Mouse (Mus musculus) left cerebral cortex, adult 11 months (tissue): ENCODE data around the gene Lekr1.

ENCODE experiments used
- DNase-seq: peaks from one replicate; pipeline ENCODE4 v3.0.0; 2022; ENCODE audit warnings: low spot score

Gene Lekr1

DNA sequence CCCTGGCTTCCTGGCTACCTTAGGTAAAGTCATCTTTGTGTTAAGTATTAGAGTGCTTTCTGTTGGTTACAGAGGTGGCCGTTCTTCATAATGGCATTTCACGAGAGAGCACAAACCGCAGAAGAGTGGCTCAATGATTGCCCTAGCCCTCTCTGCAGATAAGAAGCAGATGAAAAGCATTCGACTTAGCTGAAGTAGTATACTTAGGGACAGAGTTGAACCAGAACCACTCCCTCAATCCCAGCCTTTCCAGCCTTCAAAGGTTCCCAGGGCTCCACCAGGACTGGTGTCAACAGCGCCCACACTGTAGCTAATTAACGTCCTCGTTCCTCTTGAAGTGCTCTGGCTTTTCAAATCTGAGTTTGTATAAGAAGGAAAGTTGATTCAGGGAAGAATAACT lies 166.4 kb downstream of the Lekr1 start:
- DNase-seq = no peak

DNA sequence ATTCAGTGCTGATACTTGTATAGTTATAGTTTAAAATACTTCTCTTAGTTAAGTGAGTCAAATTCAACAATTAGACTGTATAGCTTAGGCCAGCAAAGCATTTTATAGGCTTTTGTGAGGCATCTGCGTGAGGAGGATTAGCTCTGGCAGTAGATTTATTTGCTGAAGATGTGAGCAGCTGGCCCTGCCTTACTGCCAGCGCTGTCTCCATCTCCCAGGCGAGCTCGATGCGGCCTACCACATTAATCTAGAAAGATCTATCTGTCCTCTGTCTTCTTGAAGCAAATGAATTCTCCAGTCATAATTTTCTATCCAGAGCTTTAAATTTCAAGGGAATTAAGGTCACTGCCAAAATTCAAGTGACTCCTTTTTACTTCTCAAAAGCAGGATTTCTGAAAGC lies 170.4 kb downstream of the Lekr1 start:
- no peak for DNase-seq

DNA sequence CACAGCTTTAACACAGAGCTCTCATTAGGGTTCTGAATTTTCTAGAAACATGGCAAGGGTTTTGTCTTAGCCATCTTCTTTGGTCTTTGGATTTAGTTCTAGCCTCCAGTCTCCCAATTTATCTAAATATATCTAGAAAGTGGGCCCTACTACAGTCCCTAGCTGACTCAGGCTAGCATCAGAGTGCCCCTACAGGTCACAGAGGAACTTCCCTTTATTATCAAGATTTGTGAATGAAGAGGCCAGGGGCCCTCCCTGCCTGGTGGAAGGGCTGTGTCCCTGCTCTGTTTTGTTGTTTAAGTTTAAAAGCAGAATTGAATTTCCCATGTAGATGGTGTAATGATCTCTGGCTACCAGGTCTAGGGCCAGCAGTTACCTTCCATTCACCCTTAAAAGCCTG lies 173.6 kb downstream of the Lekr1 start:
- no peak for DNase-seq

DNA sequence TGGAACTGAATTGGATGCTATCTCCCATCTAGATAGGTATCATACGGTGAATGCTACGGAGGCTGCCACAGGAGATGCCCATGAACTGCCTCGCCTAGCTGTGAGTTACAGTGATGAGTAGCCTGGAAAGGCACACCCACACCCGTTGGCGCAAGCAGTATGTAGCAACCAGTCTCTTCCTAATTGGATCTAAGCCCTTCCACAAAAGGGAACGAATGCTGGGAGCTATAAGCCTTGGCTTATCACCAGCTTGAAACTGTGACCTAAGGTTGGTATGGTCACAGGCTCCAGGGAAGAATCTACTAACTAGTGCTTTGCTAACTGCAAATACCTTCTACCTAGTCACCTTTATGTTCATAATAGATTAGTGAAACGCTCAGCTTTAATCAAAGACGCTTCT lies 175.1 kb downstream of the Lekr1 start:
- DNase-seq = no peak

DNA sequence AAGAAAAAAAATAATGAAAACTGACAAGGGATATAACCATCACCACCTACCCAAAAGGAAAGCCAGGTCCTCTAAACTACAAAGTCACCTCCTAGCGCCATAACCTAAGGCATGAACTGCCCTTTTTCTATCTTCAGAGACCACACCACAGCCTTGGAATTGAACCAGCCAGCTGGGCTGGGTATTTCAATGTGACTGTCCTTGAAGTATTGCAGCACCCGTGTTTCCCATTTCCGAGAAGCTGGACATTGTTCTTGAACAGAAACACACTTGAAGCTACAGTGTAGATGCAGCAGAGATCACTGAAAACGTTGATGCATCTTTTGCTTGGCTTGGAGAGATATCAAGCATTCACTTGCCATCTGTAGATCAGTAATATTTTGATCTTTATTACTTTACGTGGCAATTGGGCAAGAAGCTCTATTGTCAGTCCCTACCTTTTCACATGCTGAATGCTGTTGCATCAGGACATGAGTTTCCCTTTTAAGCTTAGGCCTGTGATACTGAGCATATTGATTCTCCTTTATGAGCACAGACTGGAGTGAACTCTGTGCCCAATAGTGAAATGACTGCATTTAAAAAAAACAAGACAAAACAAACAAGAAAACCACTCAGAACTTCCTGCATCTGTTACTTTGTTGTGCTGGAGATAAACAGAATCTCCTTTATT lies 176.6 kb downstream of the Lekr1 start:
- DNase-seq = no peak

DNA sequence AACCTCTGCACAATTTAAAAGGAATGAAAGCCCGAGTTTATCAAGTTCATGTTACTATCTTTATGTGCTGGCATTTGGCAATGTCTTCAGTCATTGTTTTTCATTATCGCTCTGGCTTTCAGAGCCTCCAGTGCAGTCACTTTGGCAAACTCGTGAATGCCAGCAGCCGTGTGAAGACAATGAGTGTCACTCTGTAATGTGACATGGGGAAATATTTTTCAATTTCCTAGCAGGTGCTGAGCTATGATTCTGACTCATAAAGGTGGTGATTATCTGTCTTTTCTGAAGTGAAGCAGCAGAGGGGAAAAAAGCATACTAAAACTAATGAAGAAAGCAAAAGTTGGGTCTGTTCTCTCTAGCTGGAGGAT lies 177.1 kb downstream of the Lekr1 start:
- no peak for DNase-seq

DNA sequence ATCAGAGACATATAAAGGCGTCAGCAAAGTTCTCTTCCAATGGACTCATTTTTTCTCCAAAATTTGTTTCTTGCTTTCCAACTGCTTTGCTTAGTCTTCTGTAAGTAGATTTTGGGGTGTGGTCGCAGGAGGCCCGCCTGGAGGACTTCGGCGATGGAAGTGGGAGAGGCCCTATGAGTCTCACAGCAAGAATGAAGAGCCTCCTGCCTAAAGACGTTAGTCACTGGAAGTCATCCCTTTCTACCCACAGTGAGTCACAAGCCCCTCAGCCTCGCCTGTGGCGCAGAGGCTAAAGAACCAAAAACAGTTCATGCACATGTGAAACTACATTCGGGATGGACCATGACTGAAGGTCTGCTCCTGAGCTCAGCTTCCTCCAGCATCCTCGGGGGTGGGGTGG lies 178.3 kb downstream of the Lekr1 start:
- no peak for DNase-seq

DNA sequence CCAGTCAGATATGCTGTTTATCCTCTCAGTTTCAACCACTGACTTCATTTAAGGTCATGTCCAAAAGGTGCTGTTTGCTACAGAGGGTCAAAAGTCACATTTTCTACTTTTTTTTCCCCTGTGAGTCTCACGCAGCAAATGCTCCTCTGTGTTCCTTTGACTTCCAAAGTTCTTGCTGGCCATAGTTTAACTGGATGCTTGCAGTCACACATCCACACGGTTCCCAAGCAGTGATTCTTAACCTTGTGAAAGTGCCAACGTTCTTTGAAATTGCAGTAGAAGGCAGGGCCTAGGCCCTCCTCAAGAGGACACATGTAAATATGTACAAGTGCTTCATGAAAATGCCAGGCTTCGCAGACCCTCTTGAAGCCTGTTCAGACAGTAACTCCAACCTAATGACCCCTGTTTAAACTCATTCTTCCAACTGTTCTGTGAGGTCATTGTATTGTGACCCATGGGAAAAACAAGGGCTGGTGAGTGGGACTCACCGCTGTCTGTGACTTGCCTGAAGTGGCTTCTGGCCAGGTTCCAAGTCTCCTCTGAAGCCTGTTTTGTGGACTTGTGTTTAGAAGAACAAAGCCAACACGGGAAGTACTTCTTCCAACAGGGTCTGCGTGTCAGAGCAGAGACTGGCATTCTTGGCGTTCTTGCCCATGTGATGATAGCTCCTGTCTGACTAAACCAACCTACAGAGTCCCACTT lies 179.0 kb downstream of the Lekr1 start:
- no peak for DNase-seq

DNA sequence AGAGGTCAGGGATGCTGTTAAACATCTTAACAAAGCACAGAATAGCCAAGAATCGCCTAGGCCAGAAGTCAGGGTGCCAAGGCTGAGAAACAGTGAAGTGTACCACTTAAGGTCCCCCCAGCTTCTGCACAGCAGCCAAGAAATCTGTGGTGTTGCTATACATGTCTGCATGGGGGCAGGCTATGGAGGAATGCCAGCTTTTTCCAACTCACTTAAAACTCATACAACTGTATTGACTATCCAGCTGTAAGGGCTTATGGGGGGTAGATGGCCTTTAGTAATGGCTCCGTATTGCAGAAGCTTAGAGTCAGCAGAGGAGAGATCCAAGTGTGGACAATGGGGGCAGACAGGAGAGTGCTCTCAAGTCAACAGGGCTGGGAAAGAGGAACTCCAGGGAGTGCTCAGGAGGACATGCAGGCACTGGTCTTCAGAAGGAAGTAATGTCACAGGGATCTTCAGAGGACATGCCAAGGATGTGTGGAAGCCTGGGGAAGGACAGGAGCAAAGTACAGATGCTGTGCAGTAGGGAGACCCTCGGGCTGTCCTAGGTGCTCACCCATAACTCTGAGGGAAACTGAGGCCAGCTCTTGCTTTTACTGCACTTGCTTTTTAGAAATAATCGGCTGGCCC lies 181.2 kb downstream of the Lekr1 start:
- no peak for DNase-seq

DNA sequence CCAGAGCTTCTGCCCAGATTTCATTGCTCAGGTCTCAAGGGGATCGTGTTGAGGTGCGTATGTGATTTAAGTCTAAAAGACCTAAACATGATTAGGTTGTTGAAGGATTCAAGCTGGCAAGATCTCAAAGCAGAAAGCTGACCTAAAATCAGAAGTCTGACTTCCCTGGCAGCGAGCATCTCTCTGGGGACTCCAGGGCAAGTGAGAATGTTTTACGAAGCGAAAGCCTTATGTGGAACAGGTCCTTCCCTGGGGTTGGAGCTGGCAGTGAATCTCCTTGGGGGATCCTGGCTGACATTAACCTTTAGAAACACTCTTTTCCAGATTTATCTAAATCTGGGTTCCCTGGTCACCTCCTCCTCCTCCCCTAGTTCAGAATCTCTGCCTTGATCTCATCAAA lies 187.7 kb downstream of the Lekr1 start:
- DNase-seq = no peak

DNA sequence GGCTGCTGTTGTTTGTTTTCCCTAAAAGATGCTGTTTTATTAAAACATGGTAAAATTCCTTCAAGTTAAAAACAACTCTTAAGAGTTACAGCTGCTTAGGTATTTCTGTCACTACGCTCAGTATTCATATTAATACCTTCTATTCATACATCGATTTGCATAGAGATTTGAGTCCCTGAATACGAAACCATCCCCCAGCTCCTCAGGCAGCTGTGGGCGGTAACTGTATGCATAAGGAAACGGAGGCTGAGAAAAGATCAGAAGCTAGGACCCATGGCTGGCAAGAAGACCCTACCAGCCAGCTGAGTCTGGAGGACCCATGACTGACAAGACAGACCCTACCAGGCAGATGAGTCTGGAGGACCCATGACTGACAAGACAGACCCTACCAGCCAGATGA lies 189.5 kb downstream of the Lekr1 start:
- no peak for DNase-seq

DNA sequence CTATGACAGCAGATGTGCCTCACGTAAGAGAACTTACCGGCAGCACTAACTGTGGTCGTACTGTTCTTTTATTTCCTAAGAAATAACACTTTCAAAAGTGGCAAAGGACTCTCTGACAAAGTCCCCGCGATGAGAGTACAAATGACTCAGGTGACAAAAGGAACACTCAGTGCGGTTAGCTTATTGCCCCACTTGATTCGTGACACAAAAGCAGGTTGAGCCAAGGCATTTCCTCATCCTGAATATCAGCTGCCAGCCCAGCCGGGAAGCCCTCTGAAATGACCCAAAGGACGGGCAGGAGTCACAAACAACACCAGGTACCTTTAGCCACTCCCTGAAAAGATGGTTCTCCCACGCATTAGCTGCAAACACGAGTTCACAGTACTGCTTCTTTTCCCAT lies 192.1 kb downstream of the Lekr1 start:
- DNase-seq = no peak

DNA sequence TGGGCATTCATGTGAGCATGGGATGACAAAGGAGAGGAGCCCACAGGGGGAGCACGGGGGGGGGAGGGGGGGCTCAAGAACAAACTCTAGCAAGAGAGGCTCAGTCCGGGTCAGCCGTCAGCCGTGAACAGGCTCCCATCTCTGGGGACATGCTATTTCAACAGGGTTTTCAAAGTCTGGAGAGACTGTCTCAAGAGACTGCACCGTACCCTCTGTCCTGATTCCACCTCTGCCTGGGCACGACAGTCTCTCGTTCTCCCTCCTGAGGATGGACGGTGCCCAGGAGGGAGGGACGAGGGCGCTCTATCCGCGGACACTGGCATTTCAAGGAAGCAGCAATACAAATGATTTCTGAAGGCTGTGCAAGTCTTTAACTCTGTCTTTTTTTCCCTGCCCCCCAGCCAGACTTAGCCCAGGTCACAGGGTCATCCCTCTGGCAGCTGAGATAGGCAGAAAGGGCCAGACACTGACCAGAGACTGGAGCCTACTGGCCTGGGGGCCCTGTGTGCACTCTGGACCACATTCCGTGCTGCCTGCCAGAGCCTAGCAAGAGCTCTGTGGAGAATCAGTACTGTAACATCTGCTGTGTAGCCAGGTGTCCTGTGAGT lies 192.8 kb downstream of the Lekr1 start:
- no peak for DNase-seq

DNA sequence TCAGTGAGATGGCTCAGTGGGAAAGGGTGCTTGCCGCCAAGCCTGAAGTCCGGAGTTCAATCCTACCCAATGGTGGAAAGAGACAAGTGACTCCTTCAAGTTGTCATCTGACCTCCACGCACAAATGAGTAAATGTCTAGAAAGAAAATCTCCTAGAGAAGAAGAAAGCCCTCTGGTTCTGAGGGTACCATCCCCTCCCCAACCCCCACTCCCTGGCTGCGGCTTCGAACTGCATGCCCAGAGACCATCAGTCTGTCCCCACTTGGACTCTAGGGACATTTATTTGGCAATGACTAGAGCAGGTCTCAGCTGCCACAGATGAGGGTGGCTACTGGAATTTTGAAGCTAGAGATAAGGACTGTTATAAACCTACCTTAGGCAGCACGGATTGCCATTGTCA lies 193.7 kb downstream of the Lekr1 start:
- no peak for DNase-seq

DNA sequence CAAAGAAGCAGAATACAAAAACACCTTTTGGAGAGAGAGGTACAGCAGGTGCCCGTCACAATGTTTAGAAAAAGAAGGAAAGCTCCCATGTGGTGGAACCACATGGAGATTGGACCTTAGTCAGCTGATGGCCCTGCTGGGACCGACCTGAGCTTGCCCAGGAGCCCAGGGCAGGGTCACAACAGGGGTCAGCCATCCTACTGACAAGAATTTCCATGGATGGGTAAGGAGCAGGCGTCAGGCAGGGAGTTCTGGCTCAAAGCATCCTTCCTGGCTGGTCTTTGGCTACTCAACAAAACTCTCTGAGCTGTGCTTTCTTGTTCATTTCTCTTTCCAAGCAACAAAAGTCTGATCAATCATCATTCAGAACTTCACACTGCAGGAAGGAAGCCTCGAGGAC lies 194.9 kb downstream of the Lekr1 start:
- DNase-seq = no peak

DNA sequence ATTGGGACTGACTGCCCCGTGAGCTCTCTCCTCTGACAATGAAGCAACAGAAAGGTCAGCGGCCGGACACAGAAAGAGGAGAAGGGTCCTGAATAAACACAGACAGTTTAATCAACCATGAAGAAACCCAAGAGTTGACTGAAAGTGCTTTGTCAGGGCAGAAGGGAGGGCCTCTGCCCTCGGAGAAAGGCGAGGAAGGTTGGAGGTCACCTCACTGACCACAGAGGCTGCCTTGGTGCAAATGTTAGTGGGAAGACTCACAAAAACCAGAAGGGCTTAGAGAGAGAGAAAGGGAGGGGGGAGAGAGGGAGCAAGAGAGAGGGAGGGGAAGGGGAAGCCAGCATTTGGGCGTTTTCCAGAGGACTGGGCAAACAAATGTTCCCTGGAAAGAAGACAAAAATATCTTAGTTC lies 195.4 kb downstream of the Lekr1 start:
- no peak for DNase-seq

DNA sequence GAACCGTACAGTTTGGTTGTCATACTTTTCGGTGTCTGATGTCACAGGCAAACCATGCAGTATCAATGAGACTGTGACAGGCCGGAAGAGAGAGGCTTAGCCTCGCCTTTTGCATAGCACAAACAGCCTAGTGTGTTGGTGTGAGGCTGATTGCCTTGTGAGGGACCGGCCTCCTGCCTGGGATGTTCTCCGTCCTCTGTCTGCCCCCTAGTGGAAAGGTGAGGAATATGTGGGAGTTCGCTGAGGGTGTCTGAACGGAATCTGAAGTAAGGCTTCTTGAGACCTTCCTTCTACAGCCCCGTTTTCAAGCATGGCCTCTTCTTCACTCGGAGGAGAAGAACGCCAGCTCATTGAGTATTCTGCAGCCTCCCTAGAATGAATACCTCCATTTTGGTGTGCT lies 197.3 kb downstream of the Lekr1 start:
- peak; percentile 77 for DNase-seq

DNA sequence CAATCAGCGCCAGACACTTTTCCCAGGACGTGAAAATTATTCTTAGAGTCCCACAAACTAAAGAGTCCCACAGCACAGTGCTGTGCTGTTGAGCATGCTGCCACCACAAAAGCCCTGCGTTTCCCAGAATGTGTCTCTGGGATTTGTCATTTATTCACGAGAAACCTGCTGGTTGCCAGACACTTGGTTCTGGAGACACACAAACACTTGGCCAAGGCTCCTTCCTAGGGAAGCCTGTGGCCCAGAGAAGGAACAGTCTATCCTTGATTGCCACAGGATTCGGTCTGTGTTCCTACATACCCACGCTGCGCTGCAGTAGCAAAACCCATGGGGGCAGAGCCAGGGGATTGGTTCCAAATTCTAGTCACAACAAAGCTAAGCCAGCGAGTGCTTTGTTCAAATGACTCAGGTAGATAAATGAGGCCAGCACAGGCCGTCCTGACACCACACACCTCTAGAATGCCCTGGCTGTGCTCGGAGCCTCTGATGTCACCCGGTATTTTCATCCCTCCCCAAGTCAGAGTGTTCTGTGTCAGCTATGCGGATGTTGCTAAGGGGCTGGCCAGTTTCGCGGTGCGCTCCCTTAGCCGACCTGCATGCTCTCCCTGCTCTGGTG lies 197.8 kb downstream of the Lekr1 start:
- DNase-seq = no peak

DNA sequence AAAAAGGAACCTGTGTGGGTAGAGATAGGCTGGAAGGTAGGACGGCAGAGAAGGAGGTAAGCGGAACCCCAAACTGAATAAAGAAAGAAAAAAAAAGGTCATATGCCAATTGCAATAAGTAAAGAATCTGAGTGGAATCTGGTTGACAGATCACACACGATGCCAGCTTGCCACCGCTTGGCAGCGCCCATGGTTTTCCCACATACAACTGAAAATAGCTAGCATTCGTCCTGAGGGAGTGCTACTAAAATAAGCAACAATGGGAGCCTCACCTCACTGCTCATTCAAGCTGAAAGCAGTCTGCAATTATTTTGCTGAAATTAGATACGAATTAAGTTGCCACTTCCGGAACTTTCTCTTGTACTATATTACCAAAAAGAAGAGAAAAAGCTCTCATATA lies 202.9 kb downstream of the Lekr1 start:
- no peak for DNase-seq

DNA sequence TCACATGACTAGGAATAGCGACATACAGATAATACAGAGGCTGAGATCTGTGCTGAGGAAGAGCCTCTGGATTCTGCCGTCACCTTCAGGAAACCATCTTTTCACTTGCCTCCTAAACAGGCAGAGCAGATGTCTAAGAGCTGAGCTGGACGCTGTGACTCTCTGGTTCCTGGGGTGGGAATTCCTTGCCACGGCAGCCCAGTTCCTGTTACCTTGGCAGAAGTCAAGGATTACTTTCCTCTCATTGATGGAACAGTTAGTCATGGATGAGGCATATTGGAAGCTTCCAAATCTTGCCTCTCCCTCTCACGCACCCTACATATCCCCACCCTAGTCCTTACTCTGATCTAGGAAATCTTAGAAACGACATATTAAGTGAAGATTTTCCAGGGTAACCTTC lies 203.7 kb downstream of the Lekr1 start:
- no peak for DNase-seq

DNA sequence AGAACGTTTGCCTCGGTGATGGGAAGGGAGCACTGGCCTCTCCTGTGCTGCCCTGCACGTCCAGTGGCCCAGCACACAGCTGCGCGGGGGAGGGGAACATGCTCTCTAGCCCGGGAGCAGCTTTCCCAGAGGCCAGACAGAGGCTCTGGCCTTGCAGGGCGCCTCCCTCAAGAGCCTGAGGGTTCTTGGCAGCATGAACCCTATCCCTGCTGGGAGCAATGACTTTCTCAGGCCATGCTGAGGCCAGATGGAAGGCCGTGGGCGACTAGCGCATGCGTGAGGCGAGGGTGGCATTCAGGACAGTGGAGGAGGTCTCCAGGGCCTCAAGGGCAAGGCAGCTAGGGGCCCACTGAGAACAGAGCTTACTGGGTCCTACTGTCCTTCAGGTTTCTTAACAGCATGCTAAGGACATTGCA lies 205.2 kb downstream of the Lekr1 start:
- DNase-seq = no peak

DNA sequence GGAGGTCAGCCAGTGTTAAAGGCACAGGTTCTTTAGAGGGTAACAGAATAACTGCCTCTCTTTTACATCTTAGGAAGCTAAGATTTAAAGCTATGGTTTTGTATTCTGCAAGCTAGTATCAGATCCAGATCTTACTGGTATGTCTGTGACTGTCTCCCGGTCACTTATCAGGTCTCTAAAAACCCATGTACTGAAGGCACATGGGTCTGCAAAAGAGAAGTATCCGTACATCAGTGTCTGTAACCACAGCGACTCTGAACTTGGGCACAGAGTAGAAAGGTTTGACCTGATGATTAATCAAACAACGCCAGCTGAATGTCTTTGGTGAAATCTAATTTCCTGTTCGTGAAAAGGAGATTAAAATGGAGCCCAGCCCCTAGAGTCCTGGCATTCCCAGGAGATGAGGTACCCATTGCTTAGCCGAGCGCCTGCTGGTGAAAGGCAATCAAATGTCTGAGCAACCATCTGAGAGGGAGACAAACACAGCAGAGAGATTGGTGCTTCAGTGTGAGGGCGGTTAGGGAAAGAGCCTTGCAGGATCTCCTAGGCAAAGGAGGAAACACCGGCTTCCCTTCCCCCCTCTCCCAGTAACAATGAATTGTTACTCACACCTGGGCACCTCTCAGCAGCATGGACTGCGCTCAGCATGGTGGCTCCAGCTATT lies 205.7 kb downstream of the Lekr1 start:
- DNase-seq = no peak
